8 mouse cellular contexts compared by ENCODE assay signal in genomic region chr3:86038648-86039047, GRCm38 (mm10). TPM values are rescaled to one million over a fixed set of nuclear protein-coding genes. Genes with fewer than 3 reads are reported as not detected.
DNase-seq lines count a peak whose midpoint lies in the region; ATAC-seq and TF ChIP-seq lines count a peak whose summit lies in the region.

No protein-coding gene starts in this region.

- no peak for ATAC-seq in heart, embryonic 12.5 days (ENCODE audit: insufficient number of reproducible peaks, low FRiP score)
- no peak for ATAC-seq in embryonic facial prominence, embryonic 12.5 days (ENCODE audit: insufficient number of reproducible peaks, insufficient read depth, low FRiP score, low TSS enrichment)
- ATAC-seq in heart, postnatal 0 days (ENCODE audit: insufficient read depth, low read depth): peak; percentile 12; the same call in 1 of the 2 replicates
- ATAC-seq in lung, embryonic 15.5 days (ENCODE audit: borderline replicate concordance, extremely low read depth, low FRiP score, low TSS enrichment): peak; percentile 78
- ATAC-seq in erythroblast, adult 5-6 weeks (replicated peaks; ENCODE audit: low FRiP score, poor library complexity, severe bottlenecking): no peak

- H3K4me3 ChIP-seq in heart, embryonic 12.5 days: no peak overlapping the region
- no peak overlapping the region for H3K4me3 ChIP-seq in embryonic facial prominence, embryonic 12.5 days
- H3K4me3 ChIP-seq in heart, postnatal 0 days (ENCODE audit: low read depth, low read length): 0 out of 2 replicates have a peak overlapping the region, but pooled peaks have one; percentile 14
- H3K4me3 ChIP-seq in lung, embryonic 15.5 days: peak overlapping the region; percentile 14; the same call in 1 of the 2 replicates

- no peak overlapping the region for H3K27ac ChIP-seq in heart, embryonic 12.5 days (ENCODE audit: poor library complexity, severe bottlenecking)
- peak overlapping the region; percentile 81 for H3K27ac ChIP-seq in embryonic facial prominence, embryonic 12.5 days
- peak overlapping the region; percentile 73 for H3K27ac ChIP-seq in heart, postnatal 0 days (ENCODE audit: low read depth)
- H3K27ac ChIP-seq in lung, embryonic 15.5 days: peak overlapping the region; percentile 92

- no peaks in the 10 kb centered on the region for H3K27me3 ChIP-seq in heart, embryonic 12.5 days (replicated peaks)
- H3K27me3 ChIP-seq in embryonic facial prominence, embryonic 12.5 days: no peaks in the 10 kb centered on the region
- H3K27me3 ChIP-seq in heart, postnatal 0 days (ENCODE audit: control insufficient read depth, insufficient read depth, low read length): no peaks in the 10 kb centered on the region
- no peaks in the 10 kb centered on the region for H3K27me3 ChIP-seq in lung, embryonic 15.5 days

- 23% methylated on average over 3 of the region's 3 CpGs for WGBS in heart, embryonic 12.5 days
- WGBS in embryonic facial prominence, embryonic 12.5 days: 22% methylated on average over 3 of the region's 3 CpGs
- WGBS in heart, postnatal 0 days: 37% methylated on average over 3 of the region's 3 CpGs
- WGBS in lung, embryonic 15.5 days: 19% methylated on average over 3 of the region's 3 CpGs

- H3K4me2 ChIP-seq in heart, embryonic 12.5 days: no peak overlapping the region
- H3K4me2 ChIP-seq in embryonic facial prominence, embryonic 12.5 days (replicated peaks): no peak overlapping the region
- H3K4me2 ChIP-seq in heart, postnatal 0 days (ENCODE audit: low read depth, low read length): peak overlapping the region; percentile 4; the same call in 1 of the 2 replicates
- H3K4me2 ChIP-seq in lung, embryonic 15.5 days: peak overlapping the region; percentile 37

- peaks cover 18% of the 10 kb centered on the region for H3K4me1 ChIP-seq in heart, embryonic 12.5 days (replicated peaks)
- H3K4me1 ChIP-seq in embryonic facial prominence, embryonic 12.5 days: peaks cover 17% of the 10 kb centered on the region; the same call in 1 of the 2 replicates
- no peaks in the 10 kb centered on the region for H3K4me1 ChIP-seq in heart, postnatal 0 days (ENCODE audit: control insufficient read depth, insufficient read depth)
- H3K4me1 ChIP-seq in lung, embryonic 15.5 days: peaks cover 20% of the 10 kb centered on the region

- TF ChIP-seq CTCF in heart, postnatal 0 days (IDR thresholded peaks at IDR 0.05; ENCODE audit: low read depth): no peak

- no peak overlapping the region for H3K9ac ChIP-seq in heart, embryonic 12.5 days
- no peak overlapping the region for H3K9ac ChIP-seq in embryonic facial prominence, embryonic 12.5 days
- no peak overlapping the region for H3K9ac ChIP-seq in heart, postnatal 0 days (replicated peaks; ENCODE audit: low read depth, low read length)
- no peak overlapping the region for H3K9ac ChIP-seq in lung, embryonic 15.5 days

- DNase-seq in heart, adult 18-20 months: peak; percentile 78 to 87
- peak; percentile 43 for DNase-seq in heart, postnatal 0 days (ENCODE audit: low spot score)
- no peak for DNase-seq in cerebellum, adult 11-12 months
- no peak for DNase-seq in thymus, postnatal 36 days

- H3K36me3 ChIP-seq in heart, embryonic 12.5 days: peaks cover 12% of the 10 kb centered on the region
- H3K36me3 ChIP-seq in embryonic facial prominence, embryonic 12.5 days: peaks cover 9% of the 10 kb centered on the region
- H3K36me3 ChIP-seq in heart, postnatal 0 days (replicated peaks; ENCODE audit: control insufficient read depth, insufficient read depth, low read length): no peaks in the 10 kb centered on the region
- peaks cover 8% of the 10 kb centered on the region; the same call in 1 of the 2 replicates for H3K36me3 ChIP-seq in lung, embryonic 15.5 days

- TF ChIP-seq EP300 in heart, postnatal 0 days (IDR thresholded peaks at IDR 0.05; ENCODE audit: low read depth): no peak

- H3K9me3 ChIP-seq in heart, embryonic 12.5 days (replicated peaks): peaks cover 9% of the 10 kb centered on the region
- H3K9me3 ChIP-seq in embryonic facial prominence, embryonic 12.5 days: no peaks in the 10 kb centered on the region
- no peaks in the 10 kb centered on the region for H3K9me3 ChIP-seq in heart, postnatal 0 days (replicated peaks; ENCODE audit: control insufficient read depth, low read length)
- H3K9me3 ChIP-seq in lung, embryonic 15.5 days: no peaks in the 10 kb centered on the region

RNA-seq across cellular contexts. Expression of gene Prss48, which starts 36.4 kb away (rescaled TPM):
- total RNA-seq in heart, adult 18-20 months (2021): not detected
- not detected in 2 replicates for polyA plus RNA-seq in heart, embryonic 12.5 days (2016; fragmentation: Nextera tagmentation; extraction: Ambion mirVana)
- polyA plus RNA-seq in embryonic facial prominence, embryonic 12.5 days (2016; fragmentation: Nextera tagmentation; extraction: Ambion mirVana): not detected in 2 replicates
- total RNA-seq in heart, postnatal 0 days (2014; rRNA removed; ENCODE audit: low replicate concordance): not detected in 2 replicates
- not detected in 2 replicates for polyA plus RNA-seq in heart, postnatal 0 days (2015; fragmentation: Nextera tagmentation; extraction: Ambion mirVana)
- not detected in 2 replicates for polyA plus RNA-seq in lung, embryonic 15.5 days (2015; fragmentation: Nextera tagmentation; extraction: Ambion mirVana)
- total RNA-seq in erythroblast, adult 5-6 weeks (2015; ENCODE audit: low replicate concordance): not detected in 2 replicates
- total RNA-seq in erythroblast, adult 5-6 weeks (2017; ENCODE audit: low replicate concordance): not detected in 2 replicates

Comparison
In these comparisons a context has a peak if more than half of its experiments do, and no peak if none do; other contexts are left out.
1. ATAC-seq: peak in heart, postnatal 0 days (single experiment) and lung, embryonic 15.5 days (single experiment); none in heart, embryonic 12.5 days (single experiment), embryonic facial prominence, embryonic 12.5 days (single experiment) and erythroblast, adult 5-6 weeks (single experiment).
2. H3K4me2 ChIP-seq: peak in heart, postnatal 0 days (single experiment) and lung, embryonic 15.5 days (single experiment); none in heart, embryonic 12.5 days (single experiment) and embryonic facial prominence, embryonic 12.5 days (single experiment).
3. H3K4me3 ChIP-seq: peak in heart, postnatal 0 days (single experiment) and lung, embryonic 15.5 days (single experiment); none in heart, embryonic 12.5 days (single experiment) and embryonic facial prominence, embryonic 12.5 days (single experiment).
4. DNase-seq: peak in heart, adult 18-20 months (2 of 2) and heart, postnatal 0 days (single experiment); none in cerebellum, adult 11-12 months (single experiment) and thymus, postnatal 36 days (0 of 2).